Mouse (Mus musculus) megakaryocyte progenitor cell, adult 5-6 weeks (primary cell): ENCODE measurements around the gene Med15. TPM values are rescaled to one million over a fixed set of nuclear protein-coding genes. Genes with fewer than 3 reads are reported as not detected.
A peak's percentile ranks its signal among the peaks of the same experiment; 100 is the strongest.

Source experiments
- ATAC-seq: replicated peaks from 2 replicates; pipeline ENCODE4 v1.8.0; 2016; ENCODE audit warnings: mild to moderate bottlenecking, moderate TSS enrichment, inconsistent platforms; ENCODE audit not compliant: poor library complexity
- total RNA-seq, 2 experiments: library from RNA; stranded (forward) in 1 of 2; stranded (reverse) in 1 of 2; fragments of 157-497, 149-512 nt in 1 of 2; fragments of 200-1000 nt in 1 of 2; gene quantifications; 2 replicates each; pipeline versions ENCODE4 v1.2.3 to v1.2.4; 2015 to 2017

Med15 gene
- total RNA-seq, 2 experiments from 2014 or later = 15.5 to 43.0 TPM

- ATAC-seq = no peak
Measured at GRCm38 (mm10) chr16:17733646-17734045, 955 bp upstream of the Med15 start.

GRCm38 (mm10) chr16:17732431-17732830 lies 260 bp downstream of the Med15 start:
- no peak for ATAC-seq

- ATAC-seq = no peak
Measured at GRCm38 (mm10) chr16:17732021-17732420, 670 bp downstream of the Med15 start.

- ATAC-seq = 0 out of 2 replicates have a peak, but pooled peaks have one; percentile 40
Measured at GRCm38 (mm10) chr16:17729974-17730373, 2.7 kb downstream of the Med15 start.

- ATAC-seq = peak; percentile 91
Measured at GRCm38 (mm10) chr16:17727179-17727861, 5.4 kb downstream of the Med15 start.

- 0 out of 2 replicates have a peak, but pooled peaks have one; percentile 3 for ATAC-seq
Measured at GRCm38 (mm10) chr16:17724448-17724847, 8.2 kb downstream of the Med15 start.

GRCm38 (mm10) chr16:17723325-17723626 lies 9.4 kb downstream of the Med15 start:
- no peak for ATAC-seq

- ATAC-seq = peak; percentile 85
Measured at GRCm38 (mm10) chr16:17722461-17723324, 10.0 kb downstream of the Med15 start.

GRCm38 (mm10) chr16:17721822-17722460 lies 10.8 kb downstream of the Med15 start:
- no peak for ATAC-seq

- peak; percentile 47; the same call in 1 of the 2 replicates for ATAC-seq
Measured at GRCm38 (mm10) chr16:17721114-17721808, 11.4 kb downstream of the Med15 start.

- ATAC-seq = no peak
Measured at GRCm38 (mm10) chr16:17717791-17718190, 14.9 kb downstream of the Med15 start.

- ATAC-seq = no peak
Measured at GRCm38 (mm10) chr16:17707541-17707940, 25.1 kb downstream of the Med15 start.

- ATAC-seq = no peak
Measured at GRCm38 (mm10) chr16:17701043-17701405, 31.7 kb downstream of the Med15 start.

GRCm38 (mm10) chr16:17700386-17701042 lies 32.2 kb downstream of the Med15 start:
- ATAC-seq = no peak

GRCm38 (mm10) chr16:17694860-17695259 lies 37.8 kb downstream of the Med15 start:
- no peak for ATAC-seq

GRCm38 (mm10) chr16:17669886-17670285 lies 62.8 kb downstream of the Med15 start:
- no peak for ATAC-seq

GRCm38 (mm10) chr16:17665568-17665967 lies 67.1 kb downstream of the Med15 start:
- no peak for ATAC-seq

GRCm38 (mm10) chr16:17656212-17656871 lies 76.3 kb downstream of the Med15 start:
- peak; percentile 27 for ATAC-seq

GRCm38 (mm10) chr16:17654188-17654795 lies 78.4 kb downstream of the Med15 start:
- no peak for ATAC-seq

- no peak for ATAC-seq
Measured at GRCm38 (mm10) chr16:17653601-17654000, 79.1 kb downstream of the Med15 start.
